Mouse (Mus musculus): ENCODE measurements around the gene Vdac2. TPM values are rescaled to one million over a fixed set of nuclear protein-coding genes. Genes with fewer than 3 reads are reported as not detected.
A peak's percentile ranks its signal among the peaks of the same experiment; 100 is the strongest.

Gene Vdac2
- polyA plus RNA-seq, 1 experiment from 2014 or later = 221 TPM

DNA sequence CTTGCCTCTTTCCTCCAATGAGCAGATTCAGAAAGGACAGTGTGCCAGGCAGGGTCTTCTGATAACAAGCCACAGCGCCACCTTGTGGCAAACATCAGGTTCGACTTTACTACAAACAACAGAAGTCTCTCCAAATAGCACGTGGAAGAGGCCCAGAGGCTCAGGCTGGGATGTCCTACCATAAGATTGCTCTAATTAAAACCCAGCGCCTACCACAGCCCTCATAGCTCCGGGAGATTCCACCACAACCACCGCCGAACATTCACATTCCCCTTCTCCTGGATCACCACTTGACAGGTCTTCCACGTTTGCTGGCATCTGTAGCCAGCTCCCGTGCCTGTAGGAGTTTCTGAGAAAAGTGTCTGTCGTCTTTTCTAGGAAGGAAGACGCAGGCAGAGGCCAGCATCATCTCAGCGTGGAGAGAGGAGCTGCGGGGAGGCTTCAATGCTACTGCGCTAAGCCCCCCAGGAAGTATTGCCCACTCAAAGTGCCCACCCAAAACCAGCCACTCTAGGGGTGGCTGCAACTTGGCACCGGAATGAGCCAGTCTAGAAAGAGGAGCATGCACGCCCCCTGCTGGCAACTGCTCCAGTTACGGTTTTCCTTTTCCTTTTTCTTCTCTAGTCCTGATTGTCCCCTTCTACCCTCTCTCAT is 28.5 kb downstream of the Vdac2 start:
- H3K9ac ChIP-seq = peak overlapping the region; percentile 6; the same call in 1 of the 2 replicates
- peak; percentile 31; the same call in 1 of the 2 replicates for ATAC-seq (ENCODE audit: insufficient number of reproducible peaks, low FRiP score, low TSS enrichment, low read depth)
- peaks cover 34% of the 10 kb centered on the region for H3K4me1 ChIP-seq
- H3K9me3 ChIP-seq (replicated peaks) = no peaks in the 10 kb centered on the region
- no peaks in the 10 kb centered on the region for H3K27me3 ChIP-seq
- no peak overlapping the region; the same call in 1 of the 2 replicates for H3K27ac ChIP-seq (replicated peaks)
- peak overlapping the region; percentile 35 for H3K4me3 ChIP-seq (replicated peaks)
- peak overlapping the region; percentile 65 for H3K4me2 ChIP-seq (replicated peaks)
- H3K36me3 ChIP-seq = no peaks in the 10 kb centered on the region
- WGBS = 4% methylated on average over 17 of the region's 17 CpGs

DNA sequence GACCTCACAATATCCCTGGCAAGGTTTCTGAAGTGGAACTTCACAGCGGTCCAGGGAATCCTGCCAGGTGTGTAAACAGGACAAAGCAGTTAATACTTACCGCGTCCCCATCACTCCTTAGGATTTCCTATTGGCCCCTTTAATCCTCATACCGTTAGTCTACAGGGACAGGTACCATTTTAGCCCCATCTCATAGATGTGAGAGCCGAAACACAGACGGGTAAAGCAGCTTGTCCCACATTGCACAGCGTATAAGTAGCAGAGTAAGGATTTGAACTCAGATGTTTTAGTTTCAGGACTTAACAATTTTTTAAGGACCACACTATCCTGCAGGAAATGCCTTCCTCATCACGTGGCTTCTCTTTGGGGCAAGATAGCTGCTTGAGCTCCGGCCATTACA is 29.2 kb downstream of the Vdac2 start:
- ATAC-seq (ENCODE audit: insufficient number of reproducible peaks, low FRiP score, low TSS enrichment, low read depth) = no peak
- Histone ChIP-seq H3K9ac (no peak overlapping the region), H3K4me2 (replicated peaks) (peak overlapping the region; percentile 65), H3K4me3 (replicated peaks) (peak overlapping the region; percentile 35; the same call in 1 of the 2 replicates), H3K4me1 (peaks cover 34% of the 10 kb centered on the region), H3K27me3 (no peaks in the 10 kb centered on the region), H3K27ac (replicated peaks) (no peak overlapping the region), H3K9me3 (replicated peaks) (no peaks in the 10 kb centered on the region), H3K36me3 (no peaks in the 10 kb centered on the region)
- WGBS = 63% methylated on average over 9 of the region's 9 CpGs

DNA sequence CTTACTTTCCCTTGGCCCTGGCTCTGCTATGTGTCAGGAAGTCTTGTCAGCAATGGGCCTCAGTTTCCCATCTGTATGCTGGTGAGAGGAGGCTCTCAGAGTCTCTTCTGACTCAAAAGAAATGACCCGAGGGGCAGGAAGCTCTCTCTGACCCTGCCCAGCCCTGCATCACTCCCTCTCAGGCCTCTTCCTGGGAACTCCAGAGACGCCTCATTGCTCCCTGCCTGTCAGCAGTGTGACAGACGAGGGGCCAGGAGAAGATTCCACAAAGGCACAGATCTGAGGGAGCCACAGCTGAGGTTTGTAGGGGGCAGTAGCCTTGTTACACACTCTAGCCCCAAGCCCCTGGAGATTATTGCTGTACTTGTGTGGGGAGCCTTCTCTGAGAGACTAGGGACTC is 30.9 kb downstream of the Vdac2 start:
- peaks cover 31% of the 10 kb centered on the region for H3K4me1 ChIP-seq
- no peak overlapping the region for H3K4me3 ChIP-seq (replicated peaks)
- 49% methylated on average over 3 of the region's 3 CpGs for WGBS
- H3K27ac ChIP-seq (replicated peaks) = no peak overlapping the region
- no peak overlapping the region for H3K9ac ChIP-seq
- H3K36me3 ChIP-seq = no peaks in the 10 kb centered on the region
- H3K4me2 ChIP-seq (replicated peaks) = no peak overlapping the region
- no peaks in the 10 kb centered on the region for H3K9me3 ChIP-seq (replicated peaks)
- ATAC-seq (ENCODE audit: insufficient number of reproducible peaks, low FRiP score, low TSS enrichment, low read depth) = no peak
- H3K27me3 ChIP-seq = no peaks in the 10 kb centered on the region

GRCm38 (mm10) chr14:21856886-21857285 is 31.8 kb downstream of the Vdac2 start:
- Histone ChIP-seq H3K9ac (no peak overlapping the region), H3K4me1 (peaks cover 25% of the 10 kb centered on the region), H3K4me3 (replicated peaks) (no peak overlapping the region), H3K36me3 (no peaks in the 10 kb centered on the region), H3K27ac (replicated peaks) (no peak overlapping the region), H3K27me3 (no peaks in the 10 kb centered on the region), H3K4me2 (replicated peaks) (no peak overlapping the region), H3K9me3 (replicated peaks) (no peaks in the 10 kb centered on the region)
- ATAC-seq (ENCODE audit: insufficient number of reproducible peaks, low FRiP score, low TSS enrichment, low read depth) = no peak
- 80% methylated on average over 14 of the region's 14 CpGs for WGBS

DNA sequence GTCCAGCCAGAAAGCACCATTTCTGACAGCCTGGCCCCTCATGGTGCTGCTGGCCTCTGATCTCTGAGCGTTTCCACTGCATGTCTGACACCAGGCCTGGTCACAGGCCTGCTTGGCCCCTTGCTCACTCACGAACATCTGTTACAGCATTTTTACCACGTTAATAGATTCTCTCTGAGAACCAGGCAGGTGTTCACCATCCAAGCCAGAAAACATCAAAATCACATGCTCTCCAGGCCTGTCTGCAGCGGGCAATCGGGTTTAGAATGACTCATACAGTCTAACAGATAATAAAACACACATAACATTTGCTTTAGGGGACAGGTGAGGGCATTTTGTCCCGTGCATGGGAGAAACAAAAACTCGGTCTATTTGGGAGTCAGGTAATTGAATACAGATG is 41.3 kb downstream of the Vdac2 start:
- Histone ChIP-seq H3K27me3 (no peaks in the 10 kb centered on the region), H3K4me2 (replicated peaks) (no peak overlapping the region), H3K9ac (no peak overlapping the region), H3K9me3 (replicated peaks) (no peaks in the 10 kb centered on the region), H3K27ac (replicated peaks) (no peak overlapping the region), H3K36me3 (no peaks in the 10 kb centered on the region), H3K4me3 (replicated peaks) (no peak overlapping the region), H3K4me1 (0 out of 2 replicates have a peak, but pooled peaks cover 4% of the 10 kb centered on the region)
- ATAC-seq (ENCODE audit: insufficient number of reproducible peaks, low FRiP score, low TSS enrichment, low read depth) = no peak
- 16% methylated on average over 7 of the region's 7 CpGs for WGBS

DNA sequence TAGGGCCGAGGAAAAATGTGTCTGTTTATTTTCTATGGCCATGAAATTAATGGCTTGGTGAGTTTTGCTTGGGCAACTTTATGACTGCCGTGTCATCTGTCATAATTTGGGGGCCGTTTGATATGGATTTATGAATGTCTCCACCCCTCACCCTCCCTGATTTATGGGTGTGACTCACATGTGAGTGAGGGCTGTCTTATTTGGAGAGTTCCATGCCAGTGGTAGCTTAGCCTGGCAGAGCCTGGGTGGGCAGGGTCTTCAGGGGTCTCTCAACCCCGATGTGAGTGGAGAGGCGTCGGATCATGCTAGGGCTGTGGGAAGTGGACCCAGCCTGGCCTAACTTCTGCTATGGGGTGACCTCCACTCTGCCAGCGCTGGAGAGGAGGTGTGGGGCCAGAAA is 41.8 kb downstream of the Vdac2 start:
- 0 out of 2 replicates have a peak, but pooled peaks cover 4% of the 10 kb centered on the region for H3K4me1 ChIP-seq
- no peak overlapping the region for H3K4me3 ChIP-seq (replicated peaks)
- H3K36me3 ChIP-seq = no peaks in the 10 kb centered on the region
- 56% methylated on average over 7 of the region's 7 CpGs for WGBS
- no peak overlapping the region for H3K27ac ChIP-seq (replicated peaks)
- ATAC-seq (ENCODE audit: insufficient number of reproducible peaks, low FRiP score, low TSS enrichment, low read depth) = no peak
- no peaks in the 10 kb centered on the region for H3K9me3 ChIP-seq (replicated peaks)
- H3K9ac ChIP-seq = no peak overlapping the region
- no peaks in the 10 kb centered on the region for H3K27me3 ChIP-seq
- no peak overlapping the region for H3K4me2 ChIP-seq (replicated peaks)

GRCm38 (mm10) chr14:21890430-21890829 is 65.4 kb downstream of the Vdac2 start:
- no peaks in the 10 kb centered on the region for H3K27me3 ChIP-seq
- H3K9ac ChIP-seq = no peak overlapping the region
- ATAC-seq (ENCODE audit: insufficient number of reproducible peaks, low FRiP score, low TSS enrichment, low read depth) = no peak
- no peaks in the 10 kb centered on the region for H3K36me3 ChIP-seq
- no peaks in the 10 kb centered on the region for H3K9me3 ChIP-seq (replicated peaks)
- H3K4me2 ChIP-seq (replicated peaks) = no peak overlapping the region
- H3K27ac ChIP-seq (replicated peaks) = no peak overlapping the region
- WGBS = 75% methylated on average over 2 of the region's 2 CpGs
- H3K4me1 ChIP-seq = peaks cover 10% of the 10 kb centered on the region
- no peak overlapping the region for H3K4me3 ChIP-seq (replicated peaks)

- H3K36me3 ChIP-seq = no peaks in the 10 kb centered on the region
- H3K27me3 ChIP-seq = no peaks in the 10 kb centered on the region
- H3K4me3 ChIP-seq (replicated peaks) = no peak overlapping the region
- ATAC-seq (ENCODE audit: insufficient number of reproducible peaks, low FRiP score, low TSS enrichment, low read depth) = no peak
- WGBS = 17% methylated on average over 15 of the region's 15 CpGs
- no peaks in the 10 kb centered on the region for H3K9me3 ChIP-seq (replicated peaks)
- H3K4me2 ChIP-seq (replicated peaks) = no peak overlapping the region
- peaks cover 10% of the 10 kb centered on the region for H3K4me1 ChIP-seq
- peak overlapping the region; percentile 36; the same call in 1 of the 2 replicates for H3K27ac ChIP-seq (replicated peaks)
- no peak overlapping the region for H3K9ac ChIP-seq
These were observed 66.7 kb downstream of the Vdac2 start for GRCm38 (mm10) chr14:21891581-21892340.

DNA sequence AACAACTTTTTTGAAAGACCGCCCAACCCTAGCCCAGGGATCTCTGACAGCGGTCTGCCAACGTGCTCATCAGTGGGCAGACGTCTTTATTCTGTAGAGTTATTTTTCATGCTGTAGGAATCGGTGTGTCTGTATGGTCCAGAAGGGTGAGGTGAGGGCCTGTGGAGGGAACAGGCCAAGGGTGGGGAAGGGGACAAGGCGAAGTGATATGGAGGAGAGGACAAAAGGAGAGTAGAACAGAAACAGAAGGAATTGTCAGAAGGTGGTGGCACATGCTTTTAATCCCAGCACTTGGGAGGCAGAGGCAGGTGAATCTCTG is 67.3 kb downstream of the Vdac2 start:
- Histone ChIP-seq H3K9me3 (replicated peaks) (no peaks in the 10 kb centered on the region), H3K4me2 (replicated peaks) (no peak overlapping the region), H3K4me3 (replicated peaks) (no peak overlapping the region), H3K27ac (replicated peaks) (no peak overlapping the region), H3K27me3 (no peaks in the 10 kb centered on the region), H3K4me1 (peaks cover 10% of the 10 kb centered on the region), H3K36me3 (no peaks in the 10 kb centered on the region), H3K9ac (no peak overlapping the region)
- WGBS = 73% methylated on average over 6 of the region's 6 CpGs
- ATAC-seq (ENCODE audit: insufficient number of reproducible peaks, low FRiP score, low TSS enrichment, low read depth) = no peak

Other genes starting within 250 kb of the Vdac2 start
- 0.34 TPM in 1 of 2 replicates, not detected in the other for gene Dupd1, start 110.7 kb upstream of the Vdac2 start, polyA plus RNA-seq (2015; fragmentation: Nextera tagmentation; extraction: Ambion mirVana)
- gene Samd8, start 74.7 kb upstream of the Vdac2 start, polyA plus RNA-seq (2015; fragmentation: Nextera tagmentation; extraction: Ambion mirVana) = 11.5 and 11.8 TPM in 2 replicates
- gene Dusp13, start 74.1 kb upstream of the Vdac2 start, polyA plus RNA-seq (2015; fragmentation: Nextera tagmentation; extraction: Ambion mirVana) = 0.49 and 1.3 TPM in 2 replicates
- 20.4 and 20.7 TPM in 2 replicates for gene Comtd1, start 23.7 kb downstream of the Vdac2 start, polyA plus RNA-seq (2015; fragmentation: Nextera tagmentation; extraction: Ambion mirVana)
- 26.1 and 27.0 TPM in 2 replicates for gene Zfp503, start 164.4 kb downstream of the Vdac2 start, polyA plus RNA-seq (2015; fragmentation: Nextera tagmentation; extraction: Ambion mirVana)
- 0.39 and 0.64 TPM in 2 replicates for gene Lrmda, start 194.5 kb downstream of the Vdac2 start, polyA plus RNA-seq (2015; fragmentation: Nextera tagmentation; extraction: Ambion mirVana)

Measured in embryonic facial prominence, embryonic 15.5 days (tissue).